Mouse (Mus musculus) forebrain, embryonic 14.5 days (tissue): ENCODE measurements around the gene Gm21828. TPM values are rescaled to one million over a fixed set of nuclear protein-coding genes. Genes with fewer than 3 reads are reported as not detected.
"Not testable (repeated sequence)": the region's sequence is repeated elsewhere in the genome, so short reads cannot be mapped to it uniquely, and the experiment has no call there.

Experiments
- ATAC-seq: fragments of 200-750 bp; cut with Nextera tagmentation; 2 replicates; pipeline ENCODE4 v1.8.0; 2017; ENCODE audit warnings: mild to moderate bottlenecking, moderate library complexity
- DNase-seq: peaks from one replicate; pipeline ENCODE4 v3.0.0-alpha.2; 2015; ENCODE audit warnings: low spot score
- H3K27ac ChIP-seq: fragments of 300-500 bp; sonication (generic); 2 replicates; pipeline ENCODE4 v1.5.1; 2014; ENCODE audit warnings: low read depth, mild to moderate bottlenecking, control low read depth, low read length, moderate library complexity
- H3K27me3 ChIP-seq: fragments of 300-500 bp; sonication (generic); replicated peaks from 2 replicates; pipeline ENCODE4 v1.6.1; 2014; ENCODE audit warnings: low read length, control low read depth, mixed read lengths; ENCODE audit not compliant: control insufficient read depth, insufficient read depth
- H3K36me3 ChIP-seq: fragments of 300-500 bp; sonication (generic); 2 replicates; pipeline ENCODE4 v1.6.1; 2014; ENCODE audit warnings: low read length, control low read depth; ENCODE audit not compliant: control insufficient read depth, insufficient read depth
- H3K4me1 ChIP-seq: fragments of 300-500 bp; sonication (generic); 2 replicates; pipeline ENCODE4 v1.6.1; 2014; ENCODE audit warnings: antibody characterized with exemption, low read length, control low read depth; ENCODE audit not compliant: control insufficient read depth, insufficient read depth
- H3K4me2 ChIP-seq: fragments of 300-500 bp; sonication (generic); 2 replicates; pipeline ENCODE4 v1.6.1; 2014; ENCODE audit warnings: mild to moderate bottlenecking, control low read depth, low read length
- H3K4me3 ChIP-seq: fragments of 300-500 bp; sonication (generic); 2 replicates; pipeline ENCODE4 v1.5.1; 2014; ENCODE audit warnings: low read depth, low read length, control low read depth
- H3K9ac ChIP-seq: fragments of 300-500 bp; sonication (generic); 2 replicates; pipeline ENCODE4 v1.6.1; 2014; ENCODE audit warnings: mild to moderate bottlenecking, low read length, control low read depth, moderate library complexity
- H3K9me3 ChIP-seq: fragments of 300-500 bp; sonication (generic); replicated peaks from 2 replicates; pipeline ENCODE4 v1.6.1; 2016; ENCODE audit warnings: low read length, control low read depth, mixed read lengths; ENCODE audit not compliant: control insufficient read depth
- WGBS: fragments of 180-500 bp; shearing (Covaris S2); extraction: QIAGEN DNeasy Blood & Tissue Kit; methylation state at CpG from one replicate; pipeline ENCODE4 v1.1.7; 2014; 5-methylcytosine and 5-hydroxymethylcytosine counted together
- polyA plus RNA-seq: library from polyadenylated mRNA; unstranded; fragments of >200 nt; fragmentation: Nextera tagmentation; extraction: Ambion mirVana; gene quantifications from 2 replicates; pipeline ENCODE4 v1.2.1, GENCODE M21; 2014

Gene Gm21828
- not detected in 2 replicates for polyA plus RNA-seq

DNA sequence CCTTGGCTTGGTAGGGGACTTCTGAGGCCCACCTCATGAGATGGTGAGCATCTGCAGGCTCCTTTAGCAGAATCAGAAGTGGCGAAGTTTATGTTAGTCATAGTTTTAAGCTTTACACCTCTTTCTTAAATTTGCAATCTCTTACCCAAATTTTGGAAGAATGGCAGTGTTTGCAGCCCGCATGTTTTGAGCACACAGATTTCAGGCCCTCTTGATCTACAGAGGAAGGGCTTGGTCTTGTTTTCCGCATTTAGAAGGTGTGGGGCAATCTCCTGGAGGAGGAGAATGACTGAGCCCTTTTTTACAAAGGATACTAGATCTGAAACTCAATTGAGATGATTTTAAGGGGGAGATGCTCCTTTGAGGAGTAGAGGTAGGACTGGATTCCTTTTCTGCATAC lies at the start of gene Gm21828:
Gm21828 (minus strand) TSS at position 101 of the 400 bp plus-strand sequence.
- H3K4me3 ChIP-seq, DNase-seq, H3K4me1 ChIP-seq, H3K9me3 ChIP-seq, ATAC-seq, H3K9ac ChIP-seq, H3K27me3 ChIP-seq, H3K27ac ChIP-seq, H3K4me2 ChIP-seq, H3K36me3 ChIP-seq: not testable (repeated sequence)
- no CpG with 5 or more reads among the region's 3 CpGs for WGBS

DNA sequence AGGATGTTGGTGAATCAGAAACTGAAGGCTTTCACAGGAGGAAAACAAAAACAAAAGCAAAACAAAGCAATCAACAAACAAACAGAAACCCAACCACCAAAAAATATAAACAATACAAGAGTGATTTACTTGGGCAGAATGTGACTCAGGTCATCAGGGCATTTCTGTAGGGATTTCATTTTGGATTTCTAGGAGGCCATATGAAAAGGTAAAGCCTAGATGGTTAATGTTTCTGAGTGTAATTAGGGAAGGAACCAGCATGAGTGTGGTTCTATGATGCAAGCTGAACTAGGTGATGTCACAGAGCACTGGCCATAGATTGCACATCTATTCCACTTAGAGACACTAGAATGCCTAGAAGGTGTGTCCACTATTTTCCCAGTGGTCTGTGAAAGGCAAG lies 28.4 kb upstream of the Gm21828 start, which contains the start of the genes Gm21440 and Gm21454:
Gm21440 (plus strand) TSS at position 301 of the 400 bp plus-strand sequence.
Gm21454 (plus strand) TSS at position 352 of the 400 bp plus-strand sequence.
- H3K27ac ChIP-seq, H3K9me3 ChIP-seq, H3K27me3 ChIP-seq, H3K9ac ChIP-seq, H3K4me2 ChIP-seq, DNase-seq, H3K36me3 ChIP-seq, H3K4me3 ChIP-seq, ATAC-seq, H3K4me1 ChIP-seq: not testable (repeated sequence)

Other genes with a start within 250 kb of the Gm21828 start
- gene Gm20807, start 181.0 kb downstream of the Gm21828 start, polyA plus RNA-seq: not detected in 2 replicates
- gene Gm21891, start 90.4 kb downstream of the Gm21828 start, polyA plus RNA-seq: not detected in 2 replicates
- gene Gm21425, start 62.0 kb downstream of the Gm21828 start, polyA plus RNA-seq: not detected in 2 replicates
- gene Gm21440, start 28.5 kb upstream of the Gm21828 start, polyA plus RNA-seq: not detected in 2 replicates
- not detected in 2 replicates for gene Gm21454, start 28.5 kb upstream of the Gm21828 start, polyA plus RNA-seq
- gene Gm21725, start 125.1 kb upstream of the Gm21828 start, polyA plus RNA-seq: not detected in 2 replicates
- gene Gm21866, start 241.7 kb upstream of the Gm21828 start, polyA plus RNA-seq: not detected in 2 replicates